Mouse (Mus musculus) C2C12 (cell line): ENCODE measurements around the gene Cxcr4. TPM values are rescaled to one million over a fixed set of nuclear protein-coding genes. Genes with fewer than 3 reads are reported as not detected.

Experiments
- H3K27me3 ChIP-seq: one replicate; pipeline ENCODE4 v1.6.1; 2011; ENCODE audit not compliant: control insufficient read depth, insufficient read depth, insufficient read length
- H3K36me3 ChIP-seq: one replicate; pipeline ENCODE4 v1.6.1; 2011; ENCODE audit not compliant: control insufficient read depth, insufficient read depth
- H3K4me3 ChIP-seq: one replicate; pipeline ENCODE4 v1.5.1; 2011; ENCODE audit warnings: mild to moderate bottlenecking, control low read depth; ENCODE audit not compliant: poor library complexity, insufficient read depth, severe bottlenecking
- H3K79me2 ChIP-seq: one replicate; pipeline ENCODE4 v1.6.1; 2011; ENCODE audit not compliant: control insufficient read depth, insufficient read depth
- H3K79me3 ChIP-seq: one replicate; pipeline ENCODE4 v1.6.1; 2011; ENCODE audit warnings: low read depth, control low read depth
- H3ac ChIP-seq: one replicate; pipeline ENCODE3; 2011; ENCODE audit warnings: low read depth; ENCODE audit not compliant: control insufficient read depth, insufficient read length
- CEBPB ChIP-seq: IDR thresholded peaks from one replicate; pipeline ENCODE4 v1.6.1; 2011; ENCODE audit warnings: low read depth, mild to moderate bottlenecking, control low read depth, moderate library complexity
- CTCF ChIP-seq: IDR thresholded peaks from one replicate; pipeline ENCODE4 v1.5.1; 2011; ENCODE audit not compliant: control insufficient read depth, insufficient read depth, insufficient read length
- FOSL1 ChIP-seq: IDR thresholded peaks from one replicate; pipeline ENCODE4 v1.8.0; 2011; ENCODE audit warnings: mild to moderate bottlenecking, low read length; ENCODE audit not compliant: poor library complexity, insufficient read depth, severe bottlenecking
- MAX ChIP-seq: IDR thresholded peaks from one replicate; pipeline ENCODE4 v1.6.1; 2011; ENCODE audit warnings: mild to moderate bottlenecking, control low read depth
- MYOD1 ChIP-seq: IDR thresholded peaks from one replicate; pipeline ENCODE4 v1.6.1; 2011; ENCODE audit warnings: low read depth; ENCODE audit not compliant: control insufficient read depth, insufficient read length
- MYOG ChIP-seq: IDR thresholded peaks from one replicate; pipeline ENCODE4 v1.6.1; 2011; ENCODE audit not compliant: control insufficient read depth, insufficient read length; ENCODE audit errors: extremely low read depth
- USF1 ChIP-seq: IDR thresholded peaks from one replicate; pipeline ENCODE4 v1.6.1; 2011; ENCODE audit warnings: low read depth, mild to moderate bottlenecking, control low read depth, moderate library complexity
- polyA plus RNA-seq: library from polyadenylated mRNA; unstranded; fragments of >200 nt; fragmentation: generic; extraction: Trizol; gene quantifications from one replicate; pipeline ENCODE4 v1.2.1, GENCODE M21; 2012; ENCODE audit warnings: missing spikeins

The Cxcr4 gene
- polyA plus RNA-seq, 1 experiment = 27.5 TPM

DNA sequence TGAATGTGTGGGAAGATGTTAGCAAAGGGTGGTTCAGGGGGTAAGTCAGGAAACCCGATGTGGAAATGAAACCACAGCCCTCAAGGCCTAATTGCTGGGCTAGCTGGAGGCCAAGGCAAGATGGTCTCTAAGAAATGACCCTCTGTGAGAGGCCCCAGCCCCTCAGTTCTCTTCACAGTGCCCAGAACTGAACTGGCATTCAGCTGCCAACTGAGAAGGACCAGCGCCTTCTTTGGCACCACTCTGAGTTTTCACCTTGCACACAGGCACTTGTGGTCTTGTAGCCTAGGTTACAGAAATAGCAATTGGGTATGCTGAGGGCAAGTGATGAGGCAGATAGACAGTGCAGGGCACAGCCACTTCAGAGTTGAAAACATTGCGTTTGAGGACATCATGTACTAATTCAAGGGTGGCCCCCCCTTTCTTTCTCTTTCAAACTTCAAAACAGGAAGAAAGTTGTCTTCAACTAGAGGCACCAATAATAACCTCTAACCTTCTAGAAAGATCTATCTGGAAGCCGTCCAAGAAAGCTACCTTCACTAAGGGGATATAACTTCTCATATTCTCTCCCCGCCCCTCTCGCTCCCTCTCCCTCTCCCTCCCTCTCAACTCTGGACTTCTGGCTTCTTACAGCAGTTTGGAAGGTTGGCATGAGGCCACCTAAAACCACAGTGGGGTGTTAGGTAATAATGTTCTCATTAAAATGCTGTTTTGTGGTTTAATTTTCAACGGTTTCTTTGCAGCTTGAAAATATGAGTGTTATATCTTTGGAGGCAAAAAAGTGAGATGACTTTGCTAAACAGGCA is 22.8 kb upstream of the Cxcr4 start:
- no peaks in the 10 kb centered on the region for H3K79me3 ChIP-seq
- H3K27me3 ChIP-seq = no peaks in the 10 kb centered on the region
- no peak overlapping the region for H3K4me3 ChIP-seq
- H3K36me3 ChIP-seq = no peaks in the 10 kb centered on the region
- TF ChIP-seq MYOG (no peak), MYOD1 (no peak), FOSL1 (no peak), USF1 (no peak), MAX (no peak), CTCF (no peak), CEBPB (no peak)
- H3K79me2 ChIP-seq = no peaks in the 10 kb centered on the region
- no peak overlapping the region for H3ac ChIP-seq

DNA sequence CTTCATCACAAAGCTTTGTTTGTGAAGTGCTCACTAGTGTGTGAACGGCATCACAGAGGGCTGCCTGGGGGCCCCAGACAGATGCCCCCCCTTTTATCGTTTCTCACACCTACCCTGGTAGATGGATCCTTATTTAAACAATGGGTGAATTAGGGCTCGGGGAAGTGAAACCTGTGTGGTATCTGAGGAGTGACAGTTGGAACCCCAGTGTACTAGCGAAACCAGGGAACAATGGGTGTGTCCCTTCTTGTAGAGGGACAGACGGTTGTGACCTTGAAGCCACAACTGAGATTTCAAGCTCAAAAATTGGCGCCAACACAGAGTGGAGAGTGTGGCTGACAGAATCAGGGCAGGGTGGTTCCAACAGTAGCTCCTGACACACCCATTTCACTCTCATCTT is 16.0 kb upstream of the Cxcr4 start:
- H3K79me2 ChIP-seq = no peaks in the 10 kb centered on the region
- no peak overlapping the region for H3K4me3 ChIP-seq
- TF ChIP-seq CTCF (no peak), MYOD1 (no peak), USF1 (no peak), FOSL1 (no peak), CEBPB (no peak), MAX (no peak), MYOG (no peak)
- no peaks in the 10 kb centered on the region for H3K27me3 ChIP-seq
- no peaks in the 10 kb centered on the region for H3K36me3 ChIP-seq
- no peaks in the 10 kb centered on the region for H3K79me3 ChIP-seq
- H3ac ChIP-seq = no peak overlapping the region

GRCm38 (mm10) chr1:128607423-128607822 is 15.3 kb upstream of the Cxcr4 start:
- Histone ChIP-seq H3K4me3 (no peak overlapping the region), H3K79me2 (no peaks in the 10 kb centered on the region), H3K27me3 (no peaks in the 10 kb centered on the region), H3K79me3 (no peaks in the 10 kb centered on the region), H3K36me3 (no peaks in the 10 kb centered on the region), H3ac (no peak overlapping the region)
- TF ChIP-seq FOSL1 (no peak), MYOG (no peak), USF1 (no peak), CTCF (no peak), MYOD1 (no peak), MAX (no peak), CEBPB (no peak)

- H3ac ChIP-seq = no peak overlapping the region
- TF ChIP-seq USF1 (no peak), MYOD1 (no peak), MYOG (no peak), CTCF (no peak), FOSL1 (no peak), CEBPB (no peak), MAX (no peak)
- H3K27me3 ChIP-seq = no peaks in the 10 kb centered on the region
- no peaks in the 10 kb centered on the region for H3K79me2 ChIP-seq
- H3K36me3 ChIP-seq = no peaks in the 10 kb centered on the region
- no peaks in the 10 kb centered on the region for H3K79me3 ChIP-seq
- H3K4me3 ChIP-seq = no peak overlapping the region
These were observed 13.7 kb upstream of the Cxcr4 start for GRCm38 (mm10) chr1:128605794-128606193.

DNA sequence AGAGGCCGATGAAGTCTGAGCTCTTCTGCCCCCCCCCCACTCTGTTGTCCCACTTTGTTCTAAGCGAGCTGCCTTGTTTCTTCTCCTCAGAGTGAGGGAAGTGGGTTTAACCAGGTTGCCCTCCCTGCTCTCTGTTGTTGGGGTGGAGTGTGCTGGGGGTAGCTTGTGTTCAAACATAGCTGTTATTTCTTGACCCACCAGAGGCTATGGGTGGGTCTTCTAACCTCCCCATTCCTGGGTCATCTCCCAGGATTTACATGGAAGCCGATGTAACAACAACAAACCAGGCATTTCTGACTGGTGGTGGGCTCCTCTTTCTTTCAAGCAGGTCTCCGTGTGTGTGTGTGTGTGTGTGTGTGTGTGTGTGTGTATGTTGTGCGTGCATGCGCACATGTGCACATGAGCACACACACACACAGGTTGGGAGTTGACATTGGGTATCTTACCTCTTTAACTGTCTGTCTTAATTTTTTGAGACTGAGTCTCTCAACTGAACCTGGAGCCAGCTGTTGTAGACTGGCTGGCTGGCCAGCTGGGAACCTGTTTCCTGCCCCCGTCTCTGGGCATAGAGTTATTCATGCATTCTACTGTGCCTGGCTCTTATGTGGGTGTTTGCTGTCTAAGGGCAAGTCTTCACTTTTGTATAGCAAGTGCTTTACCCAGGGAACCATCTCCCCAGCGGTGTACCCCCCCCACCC is 10.7 kb upstream of the Cxcr4 start:
- H3K27me3 ChIP-seq = no peaks in the 10 kb centered on the region
- no peaks in the 10 kb centered on the region for H3K79me2 ChIP-seq
- no peak overlapping the region for H3ac ChIP-seq
- H3K36me3 ChIP-seq = no peaks in the 10 kb centered on the region
- no peaks in the 10 kb centered on the region for H3K79me3 ChIP-seq
- H3K4me3 ChIP-seq = no peak overlapping the region
- TF ChIP-seq CTCF = no peak
- no peak for TF ChIP-seq MYOD1
- TF ChIP-seq FOSL1 = no peak
- no peak for TF ChIP-seq CEBPB
- TF ChIP-seq USF1 = no peak
- TF ChIP-seq MYOG = no peak
- TF ChIP-seq MAX = no peak
